ENCODE assay signal across 15 mouse cellular contexts in genomic region chr6:108664533-108665150, GRCm38 (mm10). TPM values are rescaled to one million over a fixed set of nuclear protein-coding genes. Genes with fewer than 3 reads are reported as not detected.
A peak's percentile ranks its signal among the peaks of the same experiment; 100 is the strongest.
DNase-seq lines count a peak whose midpoint lies in the region; ATAC-seq and TF ChIP-seq lines count a peak whose summit lies in the region.
"Had no signal": no experiment of that assay in that cellular context is flagged by ENCODE, and none has a peak within 500 bp of the region (broad histone marks: within the 10 kb centered on the region; RNA-seq: fewer than 3 reads in every experiment).

No protein-coding gene starts in this region.

- TF ChIP-seq RAD21 in MEL (IDR thresholded peaks at IDR 0.05; ENCODE audit: low read depth, low read length), result no peak

- H3K9ac ChIP-seq in heart, adult 2 months (ENCODE audit: low read depth, low read length), result no peak overlapping the region
- peak overlapping the region; percentile 28; the same call in 1 of the 2 replicates for H3K9ac ChIP-seq in MEL (ENCODE audit: control insufficient read depth, low read depth, low read length, poor library complexity, severe bottlenecking)
- H3K9ac ChIP-seq in forebrain, embryonic 12.5 days, result no peak overlapping the region
- H3K9ac ChIP-seq: limb, embryonic 12.5 days had no signal

- no peaks in the 10 kb centered on the region for H3K9me3 ChIP-seq in MEL (replicated peaks; ENCODE audit: insufficient read depth, low read length)
- H3K9me3 ChIP-seq in forebrain, embryonic 12.5 days, result no peaks in the 10 kb centered on the region
- H3K9me3 ChIP-seq: limb, embryonic 12.5 days had no signal

- H3K4me1 ChIP-seq in heart, adult 2 months (ENCODE audit: control insufficient read depth, insufficient read depth, low read length), result peaks cover 21% of the 10 kb centered on the region
- H3K4me1 ChIP-seq in MEL (ENCODE audit: control insufficient read depth in 1 of 2, insufficient read depth in 2 of 2, low read length in 2 of 2), result peaks cover 19 to 31% of the 10 kb centered on the region in 2 experiments
- peaks cover 32% of the 10 kb centered on the region for H3K4me1 ChIP-seq in olfactory bulb, adult 2 months (ENCODE audit: control insufficient read depth, insufficient read depth, low read length)
- H3K4me1 ChIP-seq in forebrain, embryonic 12.5 days, result peaks cover 35% of the 10 kb centered on the region

- no peak overlapping the region; the same call in 1 of the 2 replicates for H3K4me3 ChIP-seq in heart, adult 2 months
- H3K4me3 ChIP-seq in MEL (ENCODE audit: control insufficient read depth in 1 of 2, insufficient read depth in 1 of 2, low read depth in 2 of 2, low read length in 2 of 2), result no peak overlapping the region
- H3K4me3 ChIP-seq in olfactory bulb, adult 2 months (ENCODE audit: insufficient read depth, low read depth, low read length), result peak overlapping the region; percentile 15
- H3K4me3 ChIP-seq in forebrain, embryonic 12.5 days (replicated peaks), result no peak overlapping the region
- H3K4me3 ChIP-seq: erythroblast, embryonic 14.5 days; limb, embryonic 12.5 days had no signal

- TF ChIP-seq CTCF in heart, adult 2 months (IDR thresholded peaks at IDR 0.05), result no peak
- TF ChIP-seq CTCF in MEL (IDR thresholded peaks at IDR 0.05 in 2 of 3, conservative IDR thresholded peaks at IDR 0.05 in 1 of 3; ENCODE audit: control insufficient read depth in 1 of 3, insufficient read depth in 1 of 3, low read depth in 2 of 3, low read length in 3 of 3, poor library complexity in 1 of 3, severe bottlenecking in 1 of 3), result no peak
- TF ChIP-seq CTCF in olfactory bulb, adult 2 months (IDR thresholded peaks at IDR 0.05; ENCODE audit: insufficient read depth, low read depth, low read length), result no peak

- H3K27me3 ChIP-seq in heart, adult 2 months (ENCODE audit: control insufficient read depth, insufficient read depth, low read length), result no peaks in the 10 kb centered on the region
- no peaks in the 10 kb centered on the region for H3K27me3 ChIP-seq in MEL (ENCODE audit: control insufficient read depth in 1 of 2, insufficient read depth in 2 of 2, low read length in 2 of 2)
- peaks cover 23% of the 10 kb centered on the region for H3K27me3 ChIP-seq in forebrain, embryonic 12.5 days

- no peak overlapping the region for H3K4me2 ChIP-seq in forebrain, embryonic 12.5 days
- H3K4me2 ChIP-seq: limb, embryonic 12.5 days had no signal

- intact Hi-C loops in heart, adult 2 months (cut with DNase I), result loop anchor here (5.0 kb wide), 2 partner anchors 452 to 567 kb away; partner anchors contain the start of gene Itpr1

- no peak for TF ChIP-seq EP300 in heart, adult 2 months (IDR thresholded peaks at IDR 0.05; ENCODE audit: insufficient read depth, low read depth, low read length)
- no peak for TF ChIP-seq EP300 in MEL (IDR thresholded peaks at IDR 0.05; ENCODE audit: low read depth in 1 of 2, low read length in 2 of 2)

- 66% methylated on average over 24 of the region's 24 CpGs for WGBS in heart, adult 2 months
- WGBS in olfactory bulb, adult 2 months, result 80% methylated on average over 24 of the region's 24 CpGs
- 84% methylated on average over 24 of the region's 24 CpGs for WGBS in forebrain, embryonic 12.5 days

- H3K79me2 ChIP-seq in heart, adult 2 months (replicated peaks; ENCODE audit: control insufficient read depth, insufficient read depth, low read length), result no peaks in the 10 kb centered on the region
- H3K79me2 ChIP-seq in MEL (ENCODE audit: control insufficient read depth, insufficient read depth, low read length, poor library complexity), result peaks cover 19% of the 10 kb centered on the region

- peak overlapping the region; percentile 24 for H3K27ac ChIP-seq in heart, adult 2 months
- peak overlapping the region; percentile 50; the same call in 1 of the 2 replicates for H3K27ac ChIP-seq in MEL (ENCODE audit: control insufficient read depth, low read depth, low read length)
- no peak overlapping the region for H3K27ac ChIP-seq in olfactory bulb, adult 2 months (ENCODE audit: insufficient read depth, low read depth, low read length)
- no peak overlapping the region for H3K27ac ChIP-seq in forebrain, embryonic 12.5 days
- H3K27ac ChIP-seq: limb, embryonic 12.5 days had no signal

- H3K36me3 ChIP-seq in heart, adult 2 months (ENCODE audit: control insufficient read depth, insufficient read depth, low read length), result peaks cover 41% of the 10 kb centered on the region
- H3K36me3 ChIP-seq in MEL (ENCODE audit: control insufficient read depth in 1 of 2, insufficient read depth in 2 of 2, low read length in 2 of 2), result peaks cover 2 to 34% of the 10 kb centered on the region in 2 experiments
- peaks cover 7% of the 10 kb centered on the region; the same call in 1 of the 2 replicates for H3K36me3 ChIP-seq in forebrain, embryonic 12.5 days (replicated peaks)
- H3K36me3 ChIP-seq: limb, embryonic 12.5 days had no signal

- TF ChIP-seq POLR2A in heart, adult 2 months (IDR thresholded peaks at IDR 0.05; ENCODE audit: insufficient read depth, low read depth, low read length), result no peak
- no peak for TF ChIP-seq POLR2A in MEL (IDR thresholded peaks at IDR 0.05; ENCODE audit: control insufficient read depth in 1 of 2, insufficient read depth in 1 of 2, low read depth in 1 of 2, low read length in 2 of 2, poor library complexity in 1 of 2)
- TF ChIP-seq POLR2A in olfactory bulb, adult 2 months (IDR thresholded peaks at IDR 0.05; ENCODE audit: insufficient read depth, low read depth, low read length), result no peak

- DNase-seq in heart, adult 2 months, result peak in 1 of 2 experiments; percentile 11
- no peak for DNase-seq in heart, adult 9 months (ENCODE audit: low spot score in 2 of 2)
- peak; percentile 11 for DNase-seq in layer of hippocampus, adult 11-12 months (ENCODE audit: low spot score)
- DNase-seq in layer of hippocampus, postnatal 36 days, result no peak
- DNase-seq in MEL (ENCODE audit: low read depth, low spot score), result peak; percentile 48
- DNase-seq: embryo, embryonic 11 days; right cerebral cortex, postnatal 25 days; thymus, postnatal 4 days had no signal

- ATAC-seq in inflammation-experienced regulatory T-cells, adult 6 months, result no peak
- ATAC-seq in forebrain, embryonic 12.5 days (ENCODE audit: low FRiP score), result no peak
- ATAC-seq: CD4-positive, CD25-positive, alpha-beta regulatory T cell, adult 4 months; hindbrain, embryonic 16.5 days had no signal

TF ChIP-seq in MEL, 35 proteins besides CTCF, POLR2A, EP300 and RAD21:
- no peak for TF ChIP-seq ZC3H11A (IDR thresholded peaks at IDR 0.05; ENCODE audit: low read depth, low read length)
- TF ChIP-seq CHD2 (IDR thresholded peaks at IDR 0.05; ENCODE audit: low read length), result no peak
- TF ChIP-seq GATA1 (IDR thresholded peaks at IDR 0.05; ENCODE audit: low read depth, low read length), result no peak
- no peak for TF ChIP-seq USF2 (IDR thresholded peaks at IDR 0.05; ENCODE audit: borderline replicate concordance in 1 of 2, insufficient read depth in 1 of 2, low read depth in 1 of 2, low read length in 2 of 2)
- TF ChIP-seq HCFC1 (IDR thresholded peaks at IDR 0.05; ENCODE audit: low read depth, low read length), result no peak
- TF ChIP-seq ZKSCAN1 (IDR thresholded peaks at IDR 0.05; ENCODE audit: low read depth, low read length), result no peak
- no peak for TF ChIP-seq MXI1 (IDR thresholded peaks at IDR 0.05; ENCODE audit: low read depth, low read length)
- no peak for TF ChIP-seq MEF2A (IDR thresholded peaks at IDR 0.05; ENCODE audit: extremely low read depth, insufficient replicate concordance, low read depth, low read length, poor library complexity, severe bottlenecking)
- no peak for TF ChIP-seq MAZ (IDR thresholded peaks at IDR 0.05; ENCODE audit: low read depth, low read length)
- TF ChIP-seq NRF1 (IDR thresholded peaks at IDR 0.05; ENCODE audit: insufficient read depth, low read depth, low read length, poor library complexity, severe bottlenecking), result no peak
- TF ChIP-seq GABPA (IDR thresholded peaks at IDR 0.05; ENCODE audit: low read depth, low read length), result no peak

RNA-seq across cellular contexts. Expression of gene Bhlhe40, which starts 4.2 kb away (rescaled TPM):
- 10 to 100 TPM; 31.1 to 64.6 TPM for total RNA-seq in heart, adult 2 months (2021)
- polyA plus RNA-seq in heart, adult 2 months (2012; rRNA removed), result 21.2 and 27.9 TPM in 2 replicates
- 100 to 1,000 TPM in 1 of 2 experiments, 10 to 100 TPM in 1; 92.5 to 102 TPM for total RNA-seq in layer of hippocampus, postnatal 36 days (2021)
- 15.8 and 15.9 TPM in 2 replicates for total RNA-seq in MEL (2012; rRNA removed)
- polyA plus RNA-seq in MEL (2012; ENCODE audit: insufficient read depth in 1 of 2, insufficient read length in 2 of 2, low read depth in 1 of 2, low replicate concordance in 2 of 2, missing spikeins in 1 of 2), result 10 to 100 TPM in 1 of 2 experiments, not detected in 1; 21.6 TPM
- polyA plus RNA-seq in olfactory bulb, adult 2 months (2012; ENCODE audit: insufficient read depth, insufficient read length, low replicate concordance, missing spikeins), result not detected in 2 replicates
- polyA plus RNA-seq in inflammation-experienced regulatory T-cells, adult 6 months (2017; shearing (Covaris generic)), result 100 to 1,000 TPM in 2 of 3 experiments, 10 to 100 TPM in 1; 98.8 to 258 (median 129) TPM
- polyA plus RNA-seq in forebrain, embryonic 12.5 days (2016; fragmentation: Nextera tagmentation; extraction: Ambion mirVana), result 7.8 and 9.9 TPM in 2 replicates

Comparison
In these comparisons a context has a peak if more than half of its experiments do, and no peak if none do; other contexts are left out.
1. DNase-seq: peak in layer of hippocampus, adult 11-12 months (single experiment) and MEL (single experiment); none in heart, adult 9 months (0 of 2) and layer of hippocampus, postnatal 36 days (0 of 2).
2. H3K27ac ChIP-seq: peak in heart, adult 2 months (single experiment) and MEL (single experiment); none in olfactory bulb, adult 2 months (single experiment) and forebrain, embryonic 12.5 days (single experiment).